Mouse (Mus musculus) thymus, adult 2 months (tissue): ENCODE results near the gene Calcoco2. TPM values are rescaled to one million over a fixed set of nuclear protein-coding genes. Genes with fewer than 3 reads are reported as not detected.

Source experiments
- DNase-seq: peaks from one replicate; pipeline ENCODE4 v3.0.0; 2021
- H3K27ac ChIP-seq: fragments of 200-500 bp; 2 replicates; pipeline ENCODE4 v1.5.1; 2012; ENCODE audit warnings: low read length, control low read depth; ENCODE audit not compliant: control insufficient read depth, insufficient read depth
- H3K27me3 ChIP-seq: fragments of 200-500 bp; 2 replicates; pipeline ENCODE4 v1.6.1; 2012; ENCODE audit warnings: mild to moderate bottlenecking, low read length, moderate library complexity, mixed read lengths; ENCODE audit not compliant: control insufficient read depth, insufficient read depth
- H3K36me3 ChIP-seq: fragments of 200-500 bp; 2 replicates; pipeline ENCODE4 v1.6.1; 2012; ENCODE audit warnings: mild to moderate bottlenecking, low read length, moderate library complexity; ENCODE audit not compliant: control insufficient read depth, insufficient read depth
- H3K4me1 ChIP-seq: fragments of 200-500 bp; replicated peaks from 2 replicates; pipeline ENCODE4 v1.6.1; 2012; ENCODE audit warnings: low read length; ENCODE audit not compliant: control insufficient read depth, insufficient read depth
- H3K4me3 ChIP-seq: fragments of 200-500 bp; 2 replicates; pipeline ENCODE4 v1.5.1; 2012; ENCODE audit warnings: mild to moderate bottlenecking, low read length, control low read depth, moderate library complexity; ENCODE audit not compliant: control insufficient read depth, insufficient read depth
- CTCF ChIP-seq: fragments of 200-500 bp; IDR thresholded peaks from 2 replicates; pipeline ENCODE4 v1.5.1; 2012; ENCODE audit warnings: mild to moderate bottlenecking, control low read depth, low read length, moderate library complexity, borderline replicate concordance; ENCODE audit not compliant: control insufficient read depth, poor library complexity, insufficient read depth; ENCODE audit errors: extremely low read depth
- POLR2A ChIP-seq: fragments of 200-500 bp; IDR thresholded peaks from 2 replicates; pipeline ENCODE4 v1.6.1; 2012; ENCODE audit warnings: mild to moderate bottlenecking, low read length, control low read depth, moderate library complexity; ENCODE audit not compliant: control insufficient read depth, poor library complexity, insufficient read depth; ENCODE audit errors: extremely low read depth
- WGBS: fragments of 180-500 bp; shearing (Covaris S2); methylation state at CpG from one replicate; pipeline ENCODE4 v1.1.7; 2018; 5-methylcytosine and 5-hydroxymethylcytosine counted together
- polyA plus RNA-seq: library from polyadenylated mRNA; depleted of rRNA; stranded (reverse); fragments of >200 nt; gene quantifications from 2 replicates; pipeline ENCODE4 v1.2.3, GENCODE M21; 2012

Gene Calcoco2
- polyA plus RNA-seq, 1 experiment, result not detected

GRCm38 (mm10) chr11:96074351-96075176, 37.2 kb downstream of the Calcoco2 start:
- H3K27ac ChIP-seq, result no peak overlapping the region
- peaks cover 4% of the 10 kb centered on the region; the same call in 1 of the 2 replicates for H3K36me3 ChIP-seq
- no peak for DNase-seq
- H3K4me1 ChIP-seq, result peaks cover 12% of the 10 kb centered on the region
- 19% methylated on average over 17 of the region's 17 CpGs for WGBS
- H3K4me3 ChIP-seq, result peak overlapping the region; percentile 81
- TF ChIP-seq POLR2A (no peak), CTCF (no peak)
- no peaks in the 10 kb centered on the region for H3K27me3 ChIP-seq

GRCm38 (mm10) chr11:96073295-96073993, 38.3 kb downstream of the Calcoco2 start:
- 95% methylated on average over 9 of the region's 9 CpGs for WGBS
- H3K4me3 ChIP-seq, result no peak overlapping the region
- no peaks in the 10 kb centered on the region for H3K27me3 ChIP-seq
- DNase-seq, result no peak
- H3K4me1 ChIP-seq, result peaks cover 12% of the 10 kb centered on the region
- H3K36me3 ChIP-seq, result peaks cover 4% of the 10 kb centered on the region; the same call in 1 of the 2 replicates
- no peak overlapping the region for H3K27ac ChIP-seq
- TF ChIP-seq CTCF (no peak), POLR2A (no peak)

- 94% methylated on average over 1 of the region's 1 CpGs for WGBS
- no peak for DNase-seq
These were observed 40.8 kb downstream of the Calcoco2 start for GRCm38 (mm10) chr11:96071013-96071412.

GRCm38 (mm10) chr11:96070353-96070752, 41.4 kb downstream of the Calcoco2 start:
- Histone ChIP-seq H3K4me3 (no peak overlapping the region), H3K36me3 (peaks cover 4% of the 10 kb centered on the region; the same call in 1 of the 2 replicates), H3K27me3 (no peaks in the 10 kb centered on the region), H3K27ac (no peak overlapping the region), H3K4me1 (peaks cover 14% of the 10 kb centered on the region)
- TF ChIP-seq CTCF (no peak), POLR2A (no peak)
- 96% methylated on average over 7 of the region's 7 CpGs for WGBS
- no peak for DNase-seq

More at GRCm38 (mm10) chr11:96071013-96071412, 40.8 kb downstream of the Calcoco2 start:
- peaks cover 12% of the 10 kb centered on the region for H3K4me1 ChIP-seq
- H3K36me3 ChIP-seq, result peaks cover 4% of the 10 kb centered on the region; the same call in 1 of the 2 replicates
- no peak overlapping the region for H3K4me3 ChIP-seq
- TF ChIP-seq POLR2A (no peak), CTCF (no peak)
- H3K27me3 ChIP-seq, result no peaks in the 10 kb centered on the region
- H3K27ac ChIP-seq, result no peak overlapping the region

GRCm38 (mm10) chr11:96068231-96068630, 43.5 kb downstream of the Calcoco2 start:
- H3K27ac ChIP-seq, result no peak overlapping the region
- H3K27me3 ChIP-seq, result no peaks in the 10 kb centered on the region
- H3K36me3 ChIP-seq, result peaks cover 4% of the 10 kb centered on the region; the same call in 1 of the 2 replicates
- no peak overlapping the region for H3K4me3 ChIP-seq
- peaks cover 6% of the 10 kb centered on the region for H3K4me1 ChIP-seq
- 92% methylated on average over 5 of the region's 5 CpGs for WGBS
- TF ChIP-seq CTCF (no peak), POLR2A (no peak)
- DNase-seq, result no peak

GRCm38 (mm10) chr11:96065215-96065911, 46.4 kb downstream of the Calcoco2 start, which contains the start of gene Ube2z:
Ube2z (minus strand) TSS chr11:96065388.
- peaks cover 6% of the 10 kb centered on the region for H3K4me1 ChIP-seq
- H3K36me3 ChIP-seq, result peaks cover 14% of the 10 kb centered on the region
- no peaks in the 10 kb centered on the region for H3K27me3 ChIP-seq
- TF ChIP-seq CTCF (peak; percentile 50; the same call in 1 of the 2 replicates), POLR2A (peak; percentile 81)
- H3K27ac ChIP-seq, result no peak within 1 kb of the TSS; the same call in 1 of the 2 replicates
- DNase-seq, result peak; percentile 98
- peak within 1 kb of the TSS; percentile 56 for H3K4me3 ChIP-seq
- WGBS, result 6% methylated on average over 50 of the region's 50 CpGs
